Mouse (Mus musculus): ENCODE results near the gene Man1b1. TPM values are rescaled to one million over a fixed set of nuclear protein-coding genes. Genes with fewer than 3 reads are reported as not detected.
A peak's percentile ranks its signal among the peaks of the same experiment; 100 is the strongest.

Man1b1 gene
- polyA plus RNA-seq, 1 experiment = 57.3 TPM

DNA sequence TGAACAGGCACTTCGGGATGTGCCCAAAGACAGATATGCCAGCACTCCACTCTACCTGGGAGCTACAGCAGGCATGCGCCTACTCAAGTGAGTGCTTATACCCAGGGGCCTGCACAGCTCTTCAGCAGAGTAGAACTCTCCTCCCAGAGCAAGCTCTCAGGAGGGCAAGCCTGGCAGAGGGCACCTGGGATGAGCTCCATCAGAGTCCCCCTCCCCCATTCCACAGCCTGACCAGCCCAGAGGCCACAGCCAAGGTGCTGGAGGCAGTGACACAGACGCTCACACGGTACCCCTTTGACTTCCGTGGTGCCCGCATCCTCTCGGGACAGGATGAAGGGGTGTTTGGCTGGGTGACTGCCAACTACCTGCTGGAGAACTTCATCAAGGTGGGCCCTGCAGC is 65.9 kb downstream of the Man1b1 start:
- H3K4me3 ChIP-seq (ENCODE audit: low read depth, low read length) = no peak overlapping the region
- peaks cover 3% of the 10 kb centered on the region for H3K4me1 ChIP-seq (ENCODE audit: control insufficient read depth, insufficient read depth, low read length)
- H3K9ac ChIP-seq (ENCODE audit: low read depth, poor library complexity, severe bottlenecking) = no peak overlapping the region
- no peaks in the 10 kb centered on the region for H3K36me3 ChIP-seq (ENCODE audit: control insufficient read depth, insufficient read depth, low read length, poor library complexity, severe bottlenecking)
- H3K9me3 ChIP-seq (replicated peaks; ENCODE audit: control insufficient read depth, insufficient read depth, low read length, poor library complexity, severe bottlenecking) = no peaks in the 10 kb centered on the region
- TF ChIP-seq EP300 (IDR thresholded peaks at IDR 0.05; ENCODE audit: insufficient read depth, low read depth, low read length) (no peak), CTCF (IDR thresholded peaks at IDR 0.05; ENCODE audit: low read depth, low read length) (no peak), POLR2A (IDR thresholded peaks at IDR 0.05; ENCODE audit: insufficient read depth, low read length) (no peak)
- H3K27me3 ChIP-seq (ENCODE audit: control insufficient read depth, insufficient read depth, low read length, poor library complexity, severe bottlenecking) = no peaks in the 10 kb centered on the region
- no peak overlapping the region for H3K27ac ChIP-seq (ENCODE audit: insufficient read depth, low read length)

DNA sequence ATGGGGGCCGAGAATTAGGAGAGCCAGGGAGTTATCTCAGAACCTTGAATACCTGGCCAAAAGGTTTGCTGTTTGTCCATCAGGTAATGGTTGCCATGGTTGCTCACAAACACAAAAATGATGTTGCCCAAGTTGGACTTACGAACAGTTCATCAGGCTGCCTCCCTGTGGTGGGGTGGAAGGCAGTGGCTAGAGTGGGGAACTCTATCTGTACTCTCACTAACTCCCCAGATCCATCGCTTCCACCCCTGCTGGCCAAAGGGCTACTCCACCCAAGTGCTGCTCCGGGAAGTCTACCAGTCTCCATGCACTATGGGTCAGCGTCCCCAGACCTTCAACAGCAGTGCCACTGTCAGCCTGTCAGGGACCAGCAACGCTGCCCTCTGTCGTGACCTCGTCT is 66.9 kb downstream of the Man1b1 start, which contains the start of gene Npdc1:
Npdc1 (plus strand) TSS at position 301 of the 400 bp plus-strand sequence.
- Histone ChIP-seq H3K9me3 (replicated peaks; ENCODE audit: control insufficient read depth, insufficient read depth, low read length, poor library complexity, severe bottlenecking) (no peaks in the 10 kb centered on the region), H3K4me1 (ENCODE audit: control insufficient read depth, insufficient read depth, low read length) (peaks cover 3% of the 10 kb centered on the region), H3K27me3 (ENCODE audit: control insufficient read depth, insufficient read depth, low read length, poor library complexity, severe bottlenecking) (no peaks in the 10 kb centered on the region), H3K4me3 (ENCODE audit: low read depth, low read length) (no peak within 1 kb of the TSS), H3K36me3 (ENCODE audit: control insufficient read depth, insufficient read depth, low read length, poor library complexity, severe bottlenecking) (no peaks in the 10 kb centered on the region), H3K27ac (ENCODE audit: insufficient read depth, low read length) (no peak within 1 kb of the TSS), H3K9ac (ENCODE audit: low read depth, poor library complexity, severe bottlenecking) (no peak within 1 kb of the TSS)
- TF ChIP-seq CTCF (IDR thresholded peaks at IDR 0.05; ENCODE audit: low read depth, low read length) = no peak
- no peak for TF ChIP-seq POLR2A (IDR thresholded peaks at IDR 0.05; ENCODE audit: insufficient read depth, low read length)
- no peak for TF ChIP-seq EP300 (IDR thresholded peaks at IDR 0.05; ENCODE audit: insufficient read depth, low read depth, low read length)

DNA sequence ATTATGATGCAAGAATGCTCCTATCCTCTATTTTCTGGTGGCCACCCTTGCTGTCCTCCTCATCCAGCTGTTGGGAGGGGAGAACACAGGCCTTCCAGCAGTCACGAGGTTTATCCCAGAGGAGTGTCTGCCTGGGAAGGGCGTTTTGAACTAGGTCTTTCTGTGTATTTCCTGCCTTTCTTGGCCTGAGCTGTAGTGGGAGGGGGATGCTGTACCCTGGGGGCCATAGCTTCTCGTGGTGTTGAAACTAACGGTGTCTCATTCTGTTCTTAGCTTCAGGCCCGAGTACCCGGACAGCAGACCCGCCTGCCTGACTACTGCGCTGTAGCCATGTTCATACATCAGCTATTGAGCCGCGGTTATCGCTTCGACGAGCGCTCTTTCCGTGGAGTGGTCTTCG is 68.2 kb downstream of the Man1b1 start:
- Histone ChIP-seq H3K36me3 (ENCODE audit: control insufficient read depth, insufficient read depth, low read length, poor library complexity, severe bottlenecking) (no peaks in the 10 kb centered on the region), H3K27ac (ENCODE audit: insufficient read depth, low read length) (no peak overlapping the region), H3K9ac (ENCODE audit: low read depth, poor library complexity, severe bottlenecking) (no peak overlapping the region), H3K4me3 (ENCODE audit: low read depth, low read length) (peak overlapping the region; percentile 30), H3K27me3 (ENCODE audit: control insufficient read depth, insufficient read depth, low read length, poor library complexity, severe bottlenecking) (no peaks in the 10 kb centered on the region), H3K9me3 (replicated peaks; ENCODE audit: control insufficient read depth, insufficient read depth, low read length, poor library complexity, severe bottlenecking) (no peaks in the 10 kb centered on the region), H3K4me1 (ENCODE audit: control insufficient read depth, insufficient read depth, low read length) (peaks cover under 1% of the 10 kb centered on the region)
- TF ChIP-seq POLR2A (IDR thresholded peaks at IDR 0.05; ENCODE audit: insufficient read depth, low read length) (no peak), EP300 (IDR thresholded peaks at IDR 0.05; ENCODE audit: insufficient read depth, low read depth, low read length) (no peak), CTCF (IDR thresholded peaks at IDR 0.05; ENCODE audit: low read depth, low read length) (no peak)

DNA sequence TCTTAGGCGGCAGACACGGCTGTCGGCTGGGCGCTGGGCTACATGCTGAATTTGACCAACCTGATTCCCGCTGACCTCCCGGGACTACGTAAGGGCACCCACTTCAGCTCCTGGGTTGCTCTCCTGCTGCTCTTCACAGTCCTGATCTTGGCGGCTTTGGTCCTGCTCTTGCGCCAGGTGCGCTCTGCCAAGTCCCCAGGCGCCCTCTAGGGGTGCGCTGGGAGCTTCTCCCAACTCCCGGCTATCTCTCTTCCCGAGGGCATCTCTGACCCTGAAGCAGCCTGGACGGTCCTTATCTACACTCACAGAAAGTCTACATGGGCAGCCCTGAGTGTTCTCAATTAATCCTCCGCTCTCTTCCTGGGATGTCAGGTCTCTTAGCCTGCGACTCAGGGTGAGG is 68.6 kb downstream of the Man1b1 start:
- H3K4me1 ChIP-seq (ENCODE audit: control insufficient read depth, insufficient read depth, low read length) = no peaks in the 10 kb centered on the region
- peak overlapping the region; percentile 30 for H3K4me3 ChIP-seq (ENCODE audit: low read depth, low read length)
- TF ChIP-seq POLR2A (IDR thresholded peaks at IDR 0.05; ENCODE audit: insufficient read depth, low read length) (no peak), CTCF (IDR thresholded peaks at IDR 0.05; ENCODE audit: low read depth, low read length) (peak; percentile 72)
- no peaks in the 10 kb centered on the region for H3K36me3 ChIP-seq (ENCODE audit: control insufficient read depth, insufficient read depth, low read length, poor library complexity, severe bottlenecking)
- no peak overlapping the region for H3K27ac ChIP-seq (ENCODE audit: insufficient read depth, low read length)
- H3K27me3 ChIP-seq (ENCODE audit: control insufficient read depth, insufficient read depth, low read length, poor library complexity, severe bottlenecking) = no peaks in the 10 kb centered on the region
- no peaks in the 10 kb centered on the region for H3K9me3 ChIP-seq (replicated peaks; ENCODE audit: control insufficient read depth, insufficient read depth, low read length, poor library complexity, severe bottlenecking)
- no peak overlapping the region for H3K9ac ChIP-seq (ENCODE audit: low read depth, poor library complexity, severe bottlenecking)

Other genes with a start within 250 kb of the Man1b1 start
- gene Noxa1, start 237.2 kb upstream of the Man1b1 start, polyA plus RNA-seq (2011; ENCODE audit: insufficient read depth, insufficient read length, low read depth, missing spikeins) = not detected in 2 replicates
- gene Nrarp, start 151.6 kb upstream of the Man1b1 start, polyA plus RNA-seq (2011; ENCODE audit: insufficient read depth, insufficient read length, low read depth, missing spikeins) = 9.8 and 10.2 TPM in 2 replicates
- 4.5 and 6.9 TPM in 2 replicates for gene Tor4a, start 135.5 kb upstream of the Man1b1 start, polyA plus RNA-seq (2011; ENCODE audit: insufficient read depth, insufficient read length, low read depth, missing spikeins)
- gene Nelfb, start 120.8 kb upstream of the Man1b1 start, polyA plus RNA-seq (2011; ENCODE audit: insufficient read depth, insufficient read length, low read depth, missing spikeins) = 36.1 and 41.0 TPM in 2 replicates
- not detected in 2 replicates for gene Stpg3, start 117.7 kb upstream of the Man1b1 start, polyA plus RNA-seq (2011; ENCODE audit: insufficient read depth, insufficient read length, low read depth, missing spikeins)
- 1.8 TPM in 1 of 2 replicates, not detected in the other for gene Fam166a, start 113.6 kb upstream of the Man1b1 start, polyA plus RNA-seq (2011; ENCODE audit: insufficient read depth, insufficient read length, low read depth, missing spikeins)
- 605 and 629 TPM in 2 replicates for gene Tubb4b, start 107.6 kb upstream of the Man1b1 start, polyA plus RNA-seq (2011; ENCODE audit: insufficient read depth, insufficient read length, low read depth, missing spikeins)
- gene Slc34a3, start 98.0 kb upstream of the Man1b1 start, polyA plus RNA-seq (2011; ENCODE audit: insufficient read depth, insufficient read length, low read depth, missing spikeins) = 1.0 and 1.1 TPM in 2 replicates
- gene Rnf224, start 95.6 kb upstream of the Man1b1 start, polyA plus RNA-seq (2011; ENCODE audit: insufficient read depth, insufficient read length, low read depth, missing spikeins) = 0.55 TPM in 1 of 2 replicates, not detected in the other
- gene Rnf208, start 90.1 kb upstream of the Man1b1 start, polyA plus RNA-seq (2011; ENCODE audit: insufficient read depth, insufficient read length, low read depth, missing spikeins) = 7.3 and 11.3 TPM in 2 replicates
- gene Cysrt1, start 89.9 kb upstream of the Man1b1 start, polyA plus RNA-seq (2011; ENCODE audit: insufficient read depth, insufficient read length, low read depth, missing spikeins) = not detected in 2 replicates
- not detected in 2 replicates for gene AL732309.1, start 85.5 kb upstream of the Man1b1 start, polyA plus RNA-seq (2011; ENCODE audit: insufficient read depth, insufficient read length, low read depth, missing spikeins)
- 7.6 and 7.7 TPM in 2 replicates for gene Tmem203, start 76.9 kb upstream of the Man1b1 start, polyA plus RNA-seq (2011; ENCODE audit: insufficient read depth, insufficient read length, low read depth, missing spikeins)
- gene Tprn, start 69.7 kb upstream of the Man1b1 start, polyA plus RNA-seq (2011; ENCODE audit: insufficient read depth, insufficient read length, low read depth, missing spikeins) = 12.3 and 16.9 TPM in 2 replicates
- gene Ssna1, start 59.9 kb upstream of the Man1b1 start, polyA plus RNA-seq (2011; ENCODE audit: insufficient read depth, insufficient read length, low read depth, missing spikeins) = 47.4 and 49.1 TPM in 2 replicates
- 72.4 and 76.0 TPM in 2 replicates for gene Anapc2, start 59.9 kb upstream of the Man1b1 start, polyA plus RNA-seq (2011; ENCODE audit: insufficient read depth, insufficient read length, low read depth, missing spikeins)
- not detected in 2 replicates for gene Tmem210, start 44.2 kb upstream of the Man1b1 start, polyA plus RNA-seq (2011; ENCODE audit: insufficient read depth, insufficient read length, low read depth, missing spikeins)
- not detected in 2 replicates for gene Lrrc26, start 42.4 kb upstream of the Man1b1 start, polyA plus RNA-seq (2011; ENCODE audit: insufficient read depth, insufficient read length, low read depth, missing spikeins)
- 2.7 and 4.2 TPM in 2 replicates for gene Grin1, start 13.2 kb upstream of the Man1b1 start, polyA plus RNA-seq (2011; ENCODE audit: insufficient read depth, insufficient read length, low read depth, missing spikeins)
- gene Dpp7, start 24.0 kb downstream of the Man1b1 start, polyA plus RNA-seq (2011; ENCODE audit: insufficient read depth, insufficient read length, low read depth, missing spikeins) = 27.8 and 29.4 TPM in 2 replicates
- 49.8 and 51.1 TPM in 2 replicates for gene Uap1l1, start 33.3 kb downstream of the Man1b1 start, polyA plus RNA-seq (2011; ENCODE audit: insufficient read depth, insufficient read length, low read depth, missing spikeins)
- 19.2 and 22.4 TPM in 2 replicates for gene Sapcd2, start 40.0 kb downstream of the Man1b1 start, polyA plus RNA-seq (2011; ENCODE audit: insufficient read depth, insufficient read length, low read depth, missing spikeins)
- 4.2 and 5.6 TPM in 2 replicates for gene Entpd2, start 63.5 kb downstream of the Man1b1 start, polyA plus RNA-seq (2011; ENCODE audit: insufficient read depth, insufficient read length, low read depth, missing spikeins)
- gene Npdc1, start 67.0 kb downstream of the Man1b1 start, polyA plus RNA-seq (2011; ENCODE audit: insufficient read depth, insufficient read length, low read depth, missing spikeins) = 29.7 and 40.9 TPM in 2 replicates
- not detected in 2 replicates for gene Fut7, start 90.9 kb downstream of the Man1b1 start, polyA plus RNA-seq (2011; ENCODE audit: insufficient read depth, insufficient read length, low read depth, missing spikeins)
- 14.0 and 14.2 TPM in 2 replicates for gene Abca2, start 96.4 kb downstream of the Man1b1 start, polyA plus RNA-seq (2011; ENCODE audit: insufficient read depth, insufficient read length, low read depth, missing spikeins)
- not detected in 2 replicates for gene Clic3, start 124.5 kb downstream of the Man1b1 start, polyA plus RNA-seq (2011; ENCODE audit: insufficient read depth, insufficient read length, low read depth, missing spikeins)
- gene Paxx, start 128.8 kb downstream of the Man1b1 start, polyA plus RNA-seq (2011; ENCODE audit: insufficient read depth, insufficient read length, low read depth, missing spikeins) = 3.7 and 5.7 TPM in 2 replicates
- gene Ptgds, start 137.7 kb downstream of the Man1b1 start, polyA plus RNA-seq (2011; ENCODE audit: insufficient read depth, insufficient read length, low read depth, missing spikeins) = 0.57 TPM in 1 of 2 replicates, not detected in the other
- gene Lcn12, start 161.6 kb downstream of the Man1b1 start, polyA plus RNA-seq (2011; ENCODE audit: insufficient read depth, insufficient read length, low read depth, missing spikeins) = not detected in 2 replicates
- 16.4 and 18.4 TPM in 2 replicates for gene Fbxw5, start 168.4 kb downstream of the Man1b1 start, polyA plus RNA-seq (2011; ENCODE audit: insufficient read depth, insufficient read length, low read depth, missing spikeins)
- gene C8g, start 169.4 kb downstream of the Man1b1 start, polyA plus RNA-seq (2011; ENCODE audit: insufficient read depth, insufficient read length, low read depth, missing spikeins) = 3.5 and 4.9 TPM in 2 replicates
- 9.4 and 9.8 TPM in 2 replicates for gene Traf2, start 214.6 kb downstream of the Man1b1 start, polyA plus RNA-seq (2011; ENCODE audit: insufficient read depth, insufficient read length, low read depth, missing spikeins)
- gene Edf1, start 225.5 kb downstream of the Man1b1 start, polyA plus RNA-seq (2011; ENCODE audit: insufficient read depth, insufficient read length, low read depth, missing spikeins) = 107 and 122 TPM in 2 replicates
- gene Mamdc4, start 242.5 kb downstream of the Man1b1 start, polyA plus RNA-seq (2011; ENCODE audit: insufficient read depth, insufficient read length, low read depth, missing spikeins) = 0.65 and 3.7 TPM in 2 replicates
- 37.0 and 47.9 TPM in 2 replicates for gene Phpt1, start 242.9 kb downstream of the Man1b1 start, polyA plus RNA-seq (2011; ENCODE audit: insufficient read depth, insufficient read length, low read depth, missing spikeins)
- gene Ajm1, start 249.4 kb downstream of the Man1b1 start, polyA plus RNA-seq (2011; ENCODE audit: insufficient read depth, insufficient read length, low read depth, missing spikeins) = 0.55 and 0.70 TPM in 2 replicates